Mouse (Mus musculus): ENCODE results near the gene Clec2h. TPM values are rescaled to one million over a fixed set of nuclear protein-coding genes. Genes with fewer than 3 reads are reported as not detected.
"Not testable (repeated sequence)": the region's sequence is repeated elsewhere in the genome, so short reads cannot be mapped to it uniquely, and the experiment has no call there.

The Clec2h gene
- polyA plus RNA-seq, 1 experiment = not detected

- H3K9me3 ChIP-seq (replicated peaks; ENCODE audit: control insufficient read depth, insufficient read depth, low read length, poor library complexity, severe bottlenecking) = peaks cover 11% of the 10 kb centered on the region; the same call in 1 of the 2 replicates
- no peak overlapping the region for H3K9ac ChIP-seq (ENCODE audit: low read depth, poor library complexity, severe bottlenecking)
- no peaks in the 10 kb centered on the region for H3K4me1 ChIP-seq (ENCODE audit: control insufficient read depth, insufficient read depth, low read length)
- no peak for TF ChIP-seq POLR2A (IDR thresholded peaks at IDR 0.05; ENCODE audit: insufficient read depth, low read length)
- no peak for TF ChIP-seq CTCF (IDR thresholded peaks at IDR 0.05; ENCODE audit: low read depth, low read length)
- no peak overlapping the region for H3K27ac ChIP-seq (ENCODE audit: insufficient read depth, low read length)
- H3K27me3 ChIP-seq (ENCODE audit: control insufficient read depth, insufficient read depth, low read length, poor library complexity, severe bottlenecking) = no peaks in the 10 kb centered on the region
- H3K36me3 ChIP-seq (ENCODE audit: control insufficient read depth, insufficient read depth, low read length, poor library complexity, severe bottlenecking) = no peaks in the 10 kb centered on the region
- H3K4me3 ChIP-seq (ENCODE audit: low read depth, low read length) = no peak overlapping the region
Observed at GRCm38 (mm10) chr6:128650187-128650586, 12.0 kb upstream of the Clec2h start.

GRCm38 (mm10) chr6:128650827-128651226 lies 11.4 kb upstream of the Clec2h start:
- H3K27me3 ChIP-seq (ENCODE audit: control insufficient read depth, insufficient read depth, low read length, poor library complexity, severe bottlenecking); H3K9ac ChIP-seq (ENCODE audit: low read depth, poor library complexity, severe bottlenecking); H3K4me3 ChIP-seq (ENCODE audit: low read depth, low read length); H3K4me1 ChIP-seq (ENCODE audit: control insufficient read depth, insufficient read depth, low read length); H3K27ac ChIP-seq (ENCODE audit: insufficient read depth, low read length); H3K36me3 ChIP-seq (ENCODE audit: control insufficient read depth, insufficient read depth, low read length, poor library complexity, severe bottlenecking): not testable (repeated sequence)
- H3K9me3 ChIP-seq (replicated peaks; ENCODE audit: control insufficient read depth, insufficient read depth, low read length, poor library complexity, severe bottlenecking) = peaks cover 14% of the 10 kb centered on the region; the same call in 1 of the 2 replicates

- no peaks in the 10 kb centered on the region for H3K27me3 ChIP-seq (ENCODE audit: control insufficient read depth, insufficient read depth, low read length, poor library complexity, severe bottlenecking)
- no peak overlapping the region for H3K9ac ChIP-seq (ENCODE audit: low read depth, poor library complexity, severe bottlenecking)
- peaks cover 14% of the 10 kb centered on the region; the same call in 1 of the 2 replicates for H3K9me3 ChIP-seq (replicated peaks; ENCODE audit: control insufficient read depth, insufficient read depth, low read length, poor library complexity, severe bottlenecking)
- no peaks in the 10 kb centered on the region for H3K4me1 ChIP-seq (ENCODE audit: control insufficient read depth, insufficient read depth, low read length)
- H3K36me3 ChIP-seq (ENCODE audit: control insufficient read depth, insufficient read depth, low read length, poor library complexity, severe bottlenecking) = no peaks in the 10 kb centered on the region
- TF ChIP-seq CTCF (IDR thresholded peaks at IDR 0.05; ENCODE audit: low read depth, low read length) = no peak
- no peak for TF ChIP-seq POLR2A (IDR thresholded peaks at IDR 0.05; ENCODE audit: insufficient read depth, low read length)
- TF ChIP-seq EP300 (IDR thresholded peaks at IDR 0.05; ENCODE audit: insufficient read depth, low read depth, low read length) = no peak
- no peak overlapping the region for H3K4me3 ChIP-seq (ENCODE audit: low read depth, low read length)
- no peak overlapping the region for H3K27ac ChIP-seq (ENCODE audit: insufficient read depth, low read length)
Observed at GRCm38 (mm10) chr6:128652938-128653337, 9.2 kb upstream of the Clec2h start.

GRCm38 (mm10) chr6:128661249-128661648 lies 936 bp upstream of the Clec2h start:
- Histone ChIP-seq H3K9ac (ENCODE audit: low read depth, poor library complexity, severe bottlenecking) (no peak overlapping the region), H3K4me1 (ENCODE audit: control insufficient read depth, insufficient read depth, low read length) (no peaks in the 10 kb centered on the region), H3K36me3 (ENCODE audit: control insufficient read depth, insufficient read depth, low read length, poor library complexity, severe bottlenecking) (no peaks in the 10 kb centered on the region), H3K27ac (ENCODE audit: insufficient read depth, low read length) (no peak overlapping the region), H3K9me3 (replicated peaks; ENCODE audit: control insufficient read depth, insufficient read depth, low read length, poor library complexity, severe bottlenecking) (no peaks in the 10 kb centered on the region), H3K4me3 (ENCODE audit: low read depth, low read length) (no peak overlapping the region), H3K27me3 (ENCODE audit: control insufficient read depth, insufficient read depth, low read length, poor library complexity, severe bottlenecking) (no peaks in the 10 kb centered on the region)
- no peak for TF ChIP-seq CTCF (IDR thresholded peaks at IDR 0.05; ENCODE audit: low read depth, low read length)
- TF ChIP-seq POLR2A (IDR thresholded peaks at IDR 0.05; ENCODE audit: insufficient read depth, low read length) = no peak
- no peak for TF ChIP-seq EP300 (IDR thresholded peaks at IDR 0.05; ENCODE audit: insufficient read depth, low read depth, low read length)

DNA sequence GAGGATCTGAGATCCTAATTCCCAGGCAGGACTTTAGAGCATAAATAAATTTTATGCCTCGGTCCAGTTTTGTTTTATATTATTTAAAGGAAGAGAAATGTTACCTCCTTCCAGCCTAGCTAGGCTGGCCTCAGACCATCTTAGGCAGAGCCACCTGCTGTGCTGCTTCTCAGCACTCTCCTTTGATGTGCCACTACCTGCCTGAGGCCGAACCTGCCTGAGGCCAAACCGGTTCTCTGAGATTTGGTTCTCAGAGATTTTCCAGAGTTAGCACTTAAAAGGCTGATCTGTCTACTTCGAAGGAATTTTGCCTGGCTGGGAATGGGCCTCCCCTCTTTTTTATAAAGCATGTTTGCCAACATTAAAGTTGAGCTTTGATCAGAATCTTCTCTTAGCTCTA lies 7.8 kb downstream of the Clec2h start:
- Histone ChIP-seq H3K4me1 (ENCODE audit: control insufficient read depth, insufficient read depth, low read length) (no peaks in the 10 kb centered on the region), H3K9me3 (replicated peaks; ENCODE audit: control insufficient read depth, insufficient read depth, low read length, poor library complexity, severe bottlenecking) (peaks cover 8% of the 10 kb centered on the region)
- no peak for TF ChIP-seq POLR2A (IDR thresholded peaks at IDR 0.05; ENCODE audit: insufficient read depth, low read length)
- no peak for TF ChIP-seq CTCF (IDR thresholded peaks at IDR 0.05; ENCODE audit: low read depth, low read length)
- TF ChIP-seq EP300 (IDR thresholded peaks at IDR 0.05; ENCODE audit: insufficient read depth, low read depth, low read length) = peak; percentile 75

DNA sequence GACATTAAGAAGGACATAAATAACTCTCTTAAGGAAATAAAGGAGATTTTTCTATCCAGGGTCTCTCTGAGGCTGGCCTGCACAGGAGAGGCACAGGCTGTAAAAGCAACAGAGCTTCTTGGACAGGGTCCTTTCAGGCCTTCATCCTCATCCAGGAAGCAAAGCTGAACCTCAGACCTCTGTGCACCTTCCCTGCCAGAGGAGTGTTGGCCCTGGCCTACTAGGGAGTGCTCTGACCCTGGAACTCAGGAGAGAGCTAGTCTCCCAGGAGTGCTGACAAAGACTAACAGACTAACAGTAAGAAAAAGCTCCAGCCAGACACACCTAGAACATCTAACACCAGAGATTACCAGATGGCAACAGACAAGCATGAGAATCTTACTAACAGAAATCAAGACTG lies 17.4 kb downstream of the Clec2h start:
- Histone ChIP-seq H3K9ac (ENCODE audit: low read depth, poor library complexity, severe bottlenecking) (no peak overlapping the region), H3K4me1 (ENCODE audit: control insufficient read depth, insufficient read depth, low read length) (no peaks in the 10 kb centered on the region), H3K27me3 (ENCODE audit: control insufficient read depth, insufficient read depth, low read length, poor library complexity, severe bottlenecking) (no peaks in the 10 kb centered on the region), H3K4me3 (ENCODE audit: low read depth, low read length) (no peak overlapping the region), H3K36me3 (ENCODE audit: control insufficient read depth, insufficient read depth, low read length, poor library complexity, severe bottlenecking) (no peaks in the 10 kb centered on the region), H3K9me3 (replicated peaks; ENCODE audit: control insufficient read depth, insufficient read depth, low read length, poor library complexity, severe bottlenecking) (0 out of 2 replicates have a peak, but pooled peaks cover 4% of the 10 kb centered on the region), H3K27ac (ENCODE audit: insufficient read depth, low read length) (no peak overlapping the region)
- TF ChIP-seq POLR2A (IDR thresholded peaks at IDR 0.05; ENCODE audit: insufficient read depth, low read length) (no peak), CTCF (IDR thresholded peaks at IDR 0.05; ENCODE audit: low read depth, low read length) (no peak), EP300 (IDR thresholded peaks at IDR 0.05; ENCODE audit: insufficient read depth, low read depth, low read length) (no peak)

More for the DNA sequence above, 7.8 kb downstream of the Clec2h start:
- Histone ChIP-seq H3K4me3 (ENCODE audit: low read depth, low read length) (no peak overlapping the region), H3K9ac (ENCODE audit: low read depth, poor library complexity, severe bottlenecking) (no peak overlapping the region), H3K27ac (ENCODE audit: insufficient read depth, low read length) (no peak overlapping the region), H3K27me3 (ENCODE audit: control insufficient read depth, insufficient read depth, low read length, poor library complexity, severe bottlenecking) (no peaks in the 10 kb centered on the region), H3K36me3 (ENCODE audit: control insufficient read depth, insufficient read depth, low read length, poor library complexity, severe bottlenecking) (no peaks in the 10 kb centered on the region)
